Mouse (Mus musculus) limb, embryonic 11.5 days (tissue): ENCODE measurements around the gene Mylk. TPM values are rescaled to one million over a fixed set of nuclear protein-coding genes. Genes with fewer than 3 reads are reported as not detected.
"Not testable (repeated sequence)": the region's sequence is repeated elsewhere in the genome, so short reads cannot be mapped to it uniquely, and the experiment has no call there.

Source experiments
- ATAC-seq: fragments of 200-750 bp; cut with Nextera tagmentation; 2 replicates; pipeline ENCODE4 v1.8.0; 2017; ENCODE audit warnings: low read depth; ENCODE audit not compliant: insufficient number of reproducible peaks, low FRiP score, low TSS enrichment
- DNase-seq: peaks from one replicate; pipeline ENCODE4 v3.0.0-alpha.2; 2015; ENCODE audit warnings: low spot score
- H3K27ac ChIP-seq: fragments of 300-500 bp; sonication (generic); replicated peaks from 2 replicates; pipeline ENCODE4 v1.5.1; 2014; ENCODE audit warnings: low read depth, mild to moderate bottlenecking, low read length
- H3K27me3 ChIP-seq: fragments of 300-500 bp; sonication (generic); 2 replicates; pipeline ENCODE4 v1.6.1; 2014; ENCODE audit warnings: mild to moderate bottlenecking, low read length, mixed read lengths; ENCODE audit not compliant: control insufficient read depth, insufficient read depth
- H3K36me3 ChIP-seq: fragments of 300-500 bp; sonication (generic); 2 replicates; pipeline ENCODE4 v1.6.1; 2014; ENCODE audit warnings: mild to moderate bottlenecking, low read length, moderate library complexity, mixed read lengths; ENCODE audit not compliant: control insufficient read depth, insufficient read depth
- H3K4me1 ChIP-seq: fragments of 300-500 bp; sonication (generic); 2 replicates; pipeline ENCODE4 v1.6.1; 2014; ENCODE audit warnings: low read length, mixed read lengths; ENCODE audit not compliant: control insufficient read depth, insufficient read depth
- H3K4me2 ChIP-seq: fragments of 300-500 bp; sonication (generic); 2 replicates; pipeline ENCODE4 v1.6.1; 2014; ENCODE audit warnings: low read depth, mild to moderate bottlenecking, moderate library complexity; ENCODE audit not compliant: severe bottlenecking
- H3K4me3 ChIP-seq: fragments of 300-500 bp; sonication (generic); 2 replicates; pipeline ENCODE4 v1.5.1; 2014; ENCODE audit warnings: low read depth, low read length
- H3K9ac ChIP-seq: fragments of 300-500 bp; sonication (generic); 2 replicates; pipeline ENCODE4 v1.6.1; 2014; ENCODE audit warnings: mild to moderate bottlenecking, low read length
- H3K9me3 ChIP-seq: fragments of 300-500 bp; sonication (generic); 2 replicates; pipeline ENCODE4 v1.6.1; 2016; ENCODE audit warnings: low read length; ENCODE audit not compliant: control insufficient read depth
- WGBS: fragments of 180-500 bp; shearing (Covaris S2); extraction: QIAGEN DNeasy Blood & Tissue Kit; methylation state at CpG from one replicate; pipeline ENCODE4 v1.1.7; 2014; 5-methylcytosine and 5-hydroxymethylcytosine counted together
- polyA plus RNA-seq: library from polyadenylated mRNA; unstranded; fragments of >200 nt; fragmentation: Nextera tagmentation; extraction: Ambion mirVana; gene quantifications from 2 replicates; pipeline ENCODE4 v1.2.1, GENCODE M21; 2014

Mylk gene
- polyA plus RNA-seq, 1 experiment from 2014 or later = 5.4 TPM

- H3K9me3 ChIP-seq, H3K36me3 ChIP-seq, H3K4me2 ChIP-seq, H3K9ac ChIP-seq, DNase-seq, H3K4me1 ChIP-seq, H3K27ac ChIP-seq, H3K27me3 ChIP-seq, ATAC-seq, H3K4me3 ChIP-seq: not testable (repeated sequence)
Measured at GRCm38 (mm10) chr16:34728610-34729009, 16.4 kb upstream of the Mylk start.

GRCm38 (mm10) chr16:34729371-34729770, 15.6 kb upstream of the Mylk start:
- no peaks in the 10 kb centered on the region for H3K27me3 ChIP-seq
- no peaks in the 10 kb centered on the region for H3K9me3 ChIP-seq
- H3K4me3 ChIP-seq = no peak overlapping the region
- ATAC-seq = no peak
- WGBS = 90% methylated on average over 1 of the region's 1 CpGs
- no peak overlapping the region for H3K27ac ChIP-seq
- no peaks in the 10 kb centered on the region for H3K36me3 ChIP-seq
- no peaks in the 10 kb centered on the region for H3K4me1 ChIP-seq
- no peak for DNase-seq
- H3K9ac ChIP-seq = no peak overlapping the region
- H3K4me2 ChIP-seq = no peak overlapping the region

GRCm38 (mm10) chr16:34738656-34739233, 6.3 kb upstream of the Mylk start:
- no peak for DNase-seq
- Histone ChIP-seq H3K4me3 (no peak overlapping the region), H3K9ac (no peak overlapping the region), H3K27me3 (no peaks in the 10 kb centered on the region), H3K9me3 (no peaks in the 10 kb centered on the region), H3K4me1 (no peaks in the 10 kb centered on the region), H3K27ac (no peak overlapping the region), H3K36me3 (no peaks in the 10 kb centered on the region), H3K4me2 (no peak overlapping the region)
- WGBS = 88% methylated on average over 4 of the region's 4 CpGs
- no peak for ATAC-seq

GRCm38 (mm10) chr16:34742930-34743329, 2.1 kb upstream of the Mylk start:
- DNase-seq (no peak), ATAC-seq (no peak)
- no peak overlapping the region for H3K9ac ChIP-seq
- no peak overlapping the region for H3K4me3 ChIP-seq
- H3K27me3 ChIP-seq = peaks cover 3% of the 10 kb centered on the region; the same call in 1 of the 2 replicates
- no peaks in the 10 kb centered on the region for H3K9me3 ChIP-seq
- no peaks in the 10 kb centered on the region for H3K36me3 ChIP-seq
- 0 out of 2 replicates have a peak, but pooled peaks cover 3% of the 10 kb centered on the region for H3K4me1 ChIP-seq
- WGBS = 53% methylated on average over 2 of the region's 2 CpGs
- H3K4me2 ChIP-seq = no peak overlapping the region
- H3K27ac ChIP-seq = no peak overlapping the region

GRCm38 (mm10) chr16:34748081-34748720, 3.2 kb downstream of the Mylk start:
- no peaks in the 10 kb centered on the region for H3K9me3 ChIP-seq
- H3K9ac ChIP-seq = no peak overlapping the region
- 27% methylated on average over 11 of the region's 11 CpGs for WGBS
- H3K4me1 ChIP-seq = peaks cover 7% of the 10 kb centered on the region; the same call in 1 of the 2 replicates
- H3K27me3 ChIP-seq = peaks cover 3% of the 10 kb centered on the region; the same call in 1 of the 2 replicates
- ATAC-seq (0 out of 2 replicates have a peak, but pooled peaks have one; percentile 48), DNase-seq (peak; percentile 30)
- no peak overlapping the region for H3K4me2 ChIP-seq
- no peak overlapping the region for H3K27ac ChIP-seq
- no peak overlapping the region for H3K4me3 ChIP-seq
- no peaks in the 10 kb centered on the region for H3K36me3 ChIP-seq

GRCm38 (mm10) chr16:34749536-34749935, 4.5 kb downstream of the Mylk start:
- no peak for ATAC-seq
- Histone ChIP-seq H3K4me2 (no peak overlapping the region), H3K36me3 (no peaks in the 10 kb centered on the region), H3K4me3 (no peak overlapping the region), H3K27ac (no peak overlapping the region), H3K9ac (no peak overlapping the region; the same call in 1 of the 2 replicates), H3K27me3 (peaks cover 3% of the 10 kb centered on the region; the same call in 1 of the 2 replicates), H3K4me1 (peaks cover 7% of the 10 kb centered on the region; the same call in 1 of the 2 replicates), H3K9me3 (no peaks in the 10 kb centered on the region)
- DNase-seq = peak; percentile 41
- 59% methylated on average over 4 of the region's 4 CpGs for WGBS

- DNase-seq = no peak
- peaks cover 4% of the 10 kb centered on the region; the same call in 1 of the 2 replicates for H3K4me1 ChIP-seq
- WGBS = 88% methylated on average over 3 of the region's 3 CpGs
Measured at GRCm38 (mm10) chr16:34752026-34752425, 7.0 kb downstream of the Mylk start.

GRCm38 (mm10) chr16:34752977-34753376, 8.0 kb downstream of the Mylk start:
- DNase-seq = no peak
- Histone ChIP-seq H3K4me2 (no peak overlapping the region), H3K4me3 (no peak overlapping the region), H3K27me3 (no peaks in the 10 kb centered on the region), H3K27ac (no peak overlapping the region), H3K9me3 (no peaks in the 10 kb centered on the region), H3K4me1 (peaks cover 4% of the 10 kb centered on the region; the same call in 1 of the 2 replicates), H3K36me3 (no peaks in the 10 kb centered on the region), H3K9ac (no peak overlapping the region)
- 76% methylated on average over 3 of the region's 3 CpGs for WGBS
- ATAC-seq = no peak

More at GRCm38 (mm10) chr16:34752026-34752425, 7.0 kb downstream of the Mylk start:
- Histone ChIP-seq H3K27me3 (no peaks in the 10 kb centered on the region), H3K4me3 (no peak overlapping the region), H3K36me3 (no peaks in the 10 kb centered on the region), H3K27ac (no peak overlapping the region), H3K4me2 (no peak overlapping the region), H3K9me3 (no peaks in the 10 kb centered on the region), H3K9ac (no peak overlapping the region)
- no peak for ATAC-seq
